Mouse (Mus musculus): Measurements from ENCODE around the gene Dact3.

- TF ChIP-seq CTCF (IDR thresholded peaks at IDR 0.05; ENCODE audit: borderline replicate concordance, extremely low read depth, insufficient read depth, insufficient read length) = no peak
- TF ChIP-seq POLR2A (IDR thresholded peaks at IDR 0.05; ENCODE audit: borderline replicate concordance, extremely low read depth, insufficient read depth, insufficient read length, poor library complexity, severe bottlenecking) = peak; percentile 88
These were observed 48.3 kb downstream of the Dact3 start for GRCm38 (mm10) chr7:16923283-16924036.
